Mouse (Mus musculus): ENCODE results near the gene Vmn2r42. TPM values are rescaled to one million over a fixed set of nuclear protein-coding genes. Genes with fewer than 3 reads are reported as not detected.
"Not testable (repeated sequence)": the region's sequence is repeated elsewhere in the genome, so short reads cannot be mapped to it uniquely, and the experiment has no call there.

Gene Vmn2r42
- polyA plus RNA-seq (2015; fragmentation: Nextera tagmentation; extraction: Ambion mirVana) = not detected in 2 replicates

DNA sequence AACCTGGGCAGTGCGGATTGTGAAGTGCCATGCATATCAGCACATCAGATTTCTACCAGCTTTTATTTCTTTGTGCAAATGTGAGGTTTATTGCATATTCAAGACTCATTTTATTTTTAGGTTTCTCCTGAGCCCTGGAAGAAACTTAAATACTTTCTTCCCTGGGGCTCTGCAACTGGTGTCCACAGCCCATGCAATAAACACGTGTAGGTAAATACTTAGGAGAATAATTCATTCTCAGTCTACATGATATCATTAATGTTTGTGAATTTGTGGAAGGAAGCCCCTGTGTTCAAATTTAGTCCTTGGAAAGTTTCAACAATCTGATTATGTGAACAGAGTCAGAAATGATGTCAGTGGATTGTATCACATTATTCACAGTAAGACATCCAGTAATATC lies at the start of gene Vmn2r42:
Gene Vmn2r42 (minus strand): TSS at position 101 of the 400 bp plus-strand sequence.
- not testable (repeated sequence) for H3K27me3 ChIP-seq (replicated peaks); H3K9ac ChIP-seq; H3K36me3 ChIP-seq; H3K4me3 ChIP-seq (replicated peaks); H3K4me1 ChIP-seq (replicated peaks); H3K9me3 ChIP-seq; ATAC-seq; H3K4me2 ChIP-seq (replicated peaks); H3K27ac ChIP-seq
- WGBS = no CpG with 5 or more reads among the region's 2 CpGs

DNA sequence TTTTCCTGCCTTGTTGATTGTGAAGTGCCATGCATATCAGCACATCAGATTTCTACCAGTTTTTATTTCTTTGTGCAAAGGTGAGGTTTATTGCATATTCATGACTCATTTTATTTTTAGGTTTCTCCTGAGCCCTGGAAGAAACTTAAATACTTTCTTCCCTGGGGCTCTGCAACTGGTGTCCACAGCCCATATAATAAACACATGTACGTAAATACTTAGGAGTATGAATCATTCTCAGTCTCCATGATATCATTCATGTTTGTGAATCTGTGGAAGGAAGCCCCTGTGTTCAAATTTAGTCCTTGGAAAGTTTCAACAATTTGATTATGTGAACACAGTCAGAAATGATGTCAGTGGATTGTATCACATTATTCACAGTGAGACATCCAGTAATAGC lies 38.6 kb downstream of the Vmn2r42 start, which contains the start of gene Vmn2r41:
Gene Vmn2r41 (minus strand): TSS at position 101 of the 400 bp plus-strand sequence.
- not testable (repeated sequence) for ATAC-seq; H3K9ac ChIP-seq; H3K4me3 ChIP-seq (replicated peaks); H3K36me3 ChIP-seq; H3K9me3 ChIP-seq; H3K4me2 ChIP-seq (replicated peaks); H3K27ac ChIP-seq; H3K27me3 ChIP-seq (replicated peaks); H3K4me1 ChIP-seq (replicated peaks)
- no CpG with 5 or more reads among the region's 1 CpGs for WGBS

Other genes with a start within 250 kb of the Vmn2r42 start
- not detected in 2 replicates for gene Vmn2r41, start 38.7 kb downstream of the Vmn2r42 start, polyA plus RNA-seq (2015; fragmentation: Nextera tagmentation; extraction: Ambion mirVana)
- gene Vmn2r43, start 60.3 kb upstream of the Vmn2r42 start, polyA plus RNA-seq (2015; fragmentation: Nextera tagmentation; extraction: Ambion mirVana) = not detected in 2 replicates
- gene Vmn2r44, start 183.0 kb upstream of the Vmn2r42 start, polyA plus RNA-seq (2015; fragmentation: Nextera tagmentation; extraction: Ambion mirVana) = not detected in 2 replicates